Mouse (Mus musculus): ENCODE data around the gene Sigmar1. TPM values are rescaled to one million over a fixed set of nuclear protein-coding genes. Genes with fewer than 3 reads are reported as not detected.
"Not testable (repeated sequence)": the region's sequence is repeated elsewhere in the genome, so short reads cannot be mapped to it uniquely, and the experiment has no call there.

Sigmar1 gene
- polyA plus RNA-seq, 1 experiment from 2014 or later, result 61.2 TPM

GRCm38 (mm10) chr4:41763176-41763575 lies 7.2 kb upstream of the Sigmar1 start:
- Histone ChIP-seq H3K4me2 (peak overlapping the region; percentile 81), H3K4me1 (replicated peaks) (peaks cover 38% of the 10 kb centered on the region), H3K9ac (0 out of 2 replicates have a peak overlapping the region, but pooled peaks have one; percentile 67), H3K27ac (ENCODE audit: poor library complexity, severe bottlenecking) (peak overlapping the region; percentile 97; the same call in 1 of the 2 replicates), H3K36me3 (peaks cover 35% of the 10 kb centered on the region)
- WGBS, result 69% methylated on average over 5 of the region's 6 CpGs
- not testable (repeated sequence) for H3K4me3 ChIP-seq; H3K9me3 ChIP-seq (replicated peaks); H3K27me3 ChIP-seq (replicated peaks); ATAC-seq (ENCODE audit: insufficient number of reproducible peaks, low FRiP score)

GRCm38 (mm10) chr4:41762688-41763114 lies 6.7 kb upstream of the Sigmar1 start:
- ATAC-seq (ENCODE audit: insufficient number of reproducible peaks, low FRiP score); H3K27me3 ChIP-seq (replicated peaks); H3K9me3 ChIP-seq (replicated peaks): not testable (repeated sequence)
- Histone ChIP-seq H3K27ac (ENCODE audit: poor library complexity, severe bottlenecking) (peak overlapping the region; percentile 97), H3K4me2 (peak overlapping the region; percentile 81), H3K36me3 (peaks cover 34% of the 10 kb centered on the region), H3K4me1 (replicated peaks) (peaks cover 38% of the 10 kb centered on the region), H3K4me3 (peak overlapping the region; percentile 49), H3K9ac (peak overlapping the region; percentile 67)
- WGBS, result 30% methylated on average over 8 of the region's 8 CpGs

GRCm38 (mm10) chr4:41762099-41762687 lies 6.2 kb upstream of the Sigmar1 start:
- peak overlapping the region; percentile 81 for H3K4me2 ChIP-seq
- ATAC-seq (ENCODE audit: insufficient number of reproducible peaks, low FRiP score), result peak; percentile 68
- peak overlapping the region; percentile 49 for H3K4me3 ChIP-seq
- peaks cover 34% of the 10 kb centered on the region for H3K36me3 ChIP-seq
- H3K9ac ChIP-seq, result peak overlapping the region; percentile 67
- H3K4me1 ChIP-seq (replicated peaks), result peaks cover 38% of the 10 kb centered on the region
- peak overlapping the region; percentile 97 for H3K27ac ChIP-seq (ENCODE audit: poor library complexity, severe bottlenecking)
- 20% methylated on average over 8 of the region's 8 CpGs for WGBS
- H3K9me3 ChIP-seq (replicated peaks), result no peaks in the 10 kb centered on the region
- no peaks in the 10 kb centered on the region for H3K27me3 ChIP-seq (replicated peaks)

- Histone ChIP-seq H3K4me1 (replicated peaks) (peaks cover 41% of the 10 kb centered on the region), H3K27ac (ENCODE audit: poor library complexity, severe bottlenecking) (peak overlapping the region; percentile 97), H3K9me3 (replicated peaks) (no peaks in the 10 kb centered on the region), H3K27me3 (replicated peaks) (no peaks in the 10 kb centered on the region), H3K4me2 (peak overlapping the region; percentile 81), H3K9ac (peak overlapping the region; percentile 67), H3K36me3 (peaks cover 33% of the 10 kb centered on the region), H3K4me3 (peak overlapping the region; percentile 49)
- ATAC-seq (ENCODE audit: insufficient number of reproducible peaks, low FRiP score), result no peak
These were observed 5.7 kb upstream of the Sigmar1 start for GRCm38 (mm10) chr4:41761680-41762079.

DNA sequence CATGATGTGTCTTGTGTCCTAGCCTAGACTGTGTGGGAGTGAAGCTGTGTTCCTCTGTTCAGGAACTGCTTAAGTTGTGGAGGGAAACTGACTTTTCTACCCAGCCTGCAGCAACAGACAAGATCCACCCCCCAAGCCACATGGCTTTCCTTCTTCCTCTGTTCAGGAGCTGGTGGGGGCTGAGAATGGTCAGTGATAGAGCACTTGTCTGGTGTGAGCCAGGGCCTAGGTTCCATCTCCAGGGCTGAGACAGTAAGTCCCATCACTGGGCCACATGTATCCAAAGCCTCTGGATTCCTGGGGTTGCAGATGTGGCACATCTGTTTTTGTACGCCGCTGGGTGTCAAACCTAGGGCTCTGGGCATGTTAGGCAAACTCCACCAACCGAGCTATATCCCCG lies 5.0 kb upstream of the Sigmar1 start:
- Histone ChIP-seq H3K36me3 (peaks cover 27% of the 10 kb centered on the region), H3K4me2 (peak overlapping the region; percentile 81), H3K27me3 (replicated peaks) (no peaks in the 10 kb centered on the region), H3K4me3 (peak overlapping the region; percentile 49), H3K27ac (ENCODE audit: poor library complexity, severe bottlenecking) (peak overlapping the region; percentile 97), H3K9me3 (replicated peaks) (no peaks in the 10 kb centered on the region), H3K4me1 (replicated peaks) (peaks cover 47% of the 10 kb centered on the region), H3K9ac (peak overlapping the region; percentile 67)
- ATAC-seq (ENCODE audit: insufficient number of reproducible peaks, low FRiP score), result no peak
- WGBS, result 66% methylated on average over 4 of the region's 4 CpGs

- WGBS, result 1% methylated on average over 15 of the region's 15 CpGs
- H3K4me2 ChIP-seq, result peak overlapping the region; percentile 81
- H3K4me1 ChIP-seq (replicated peaks), result peaks cover 47% of the 10 kb centered on the region
- H3K9ac ChIP-seq, result peak overlapping the region; percentile 67
- no peaks in the 10 kb centered on the region for H3K27me3 ChIP-seq (replicated peaks)
- H3K36me3 ChIP-seq, result peaks cover 22% of the 10 kb centered on the region
- no peaks in the 10 kb centered on the region for H3K9me3 ChIP-seq (replicated peaks)
- H3K27ac ChIP-seq (ENCODE audit: poor library complexity, severe bottlenecking), result peak overlapping the region; percentile 97
- peak overlapping the region; percentile 49 for H3K4me3 ChIP-seq
- peak; percentile 91 for ATAC-seq (ENCODE audit: insufficient number of reproducible peaks, low FRiP score)
These were observed 4.3 kb upstream of the Sigmar1 start for GRCm38 (mm10) chr4:41760288-41760721.

GRCm38 (mm10) chr4:41759656-41760287 lies 3.8 kb upstream of the Sigmar1 start:
- H3K27ac ChIP-seq (ENCODE audit: poor library complexity, severe bottlenecking), result peak overlapping the region; percentile 97
- peak; percentile 5 for ATAC-seq (ENCODE audit: insufficient number of reproducible peaks, low FRiP score)
- peak overlapping the region; percentile 67 for H3K9ac ChIP-seq
- peaks cover 50% of the 10 kb centered on the region for H3K4me1 ChIP-seq (replicated peaks)
- peak overlapping the region; percentile 81 for H3K4me2 ChIP-seq
- peak overlapping the region; percentile 49 for H3K4me3 ChIP-seq
- H3K9me3 ChIP-seq (replicated peaks), result no peaks in the 10 kb centered on the region
- peaks cover 22% of the 10 kb centered on the region for H3K36me3 ChIP-seq
- 12% methylated on average over 6 of the region's 6 CpGs for WGBS
- H3K27me3 ChIP-seq (replicated peaks), result no peaks in the 10 kb centered on the region

DNA sequence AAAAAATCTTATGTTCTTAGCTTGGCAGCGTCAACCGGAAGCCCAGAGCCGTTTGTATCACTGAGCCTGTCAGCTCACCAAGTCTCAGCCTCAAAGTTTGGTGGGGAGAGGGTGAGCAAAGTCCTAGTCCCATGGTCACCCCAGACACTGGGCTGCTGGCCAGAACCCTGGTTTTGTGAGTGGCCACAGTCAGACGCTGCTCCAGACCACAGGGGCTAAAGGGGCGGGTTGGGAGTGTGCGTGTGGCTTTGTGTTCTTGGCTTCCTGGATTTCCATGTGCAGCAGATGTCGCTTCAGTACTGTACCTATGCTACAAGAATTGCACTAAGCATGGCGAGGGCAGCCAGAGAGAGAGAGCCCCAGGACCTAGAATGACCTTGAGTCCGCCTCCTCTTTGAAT lies 3.2 kb upstream of the Sigmar1 start:
- Histone ChIP-seq H3K4me1 (replicated peaks) (peaks cover 53% of the 10 kb centered on the region), H3K27me3 (replicated peaks) (no peaks in the 10 kb centered on the region), H3K9ac (peak overlapping the region; percentile 67; the same call in 1 of the 2 replicates), H3K9me3 (replicated peaks) (no peaks in the 10 kb centered on the region), H3K27ac (ENCODE audit: poor library complexity, severe bottlenecking) (peak overlapping the region; percentile 97), H3K4me3 (no peak overlapping the region), H3K4me2 (peak overlapping the region; percentile 81), H3K36me3 (peaks cover 22% of the 10 kb centered on the region)
- WGBS, result 64% methylated on average over 9 of the region's 9 CpGs
- ATAC-seq (ENCODE audit: insufficient number of reproducible peaks, low FRiP score), result no peak

DNA sequence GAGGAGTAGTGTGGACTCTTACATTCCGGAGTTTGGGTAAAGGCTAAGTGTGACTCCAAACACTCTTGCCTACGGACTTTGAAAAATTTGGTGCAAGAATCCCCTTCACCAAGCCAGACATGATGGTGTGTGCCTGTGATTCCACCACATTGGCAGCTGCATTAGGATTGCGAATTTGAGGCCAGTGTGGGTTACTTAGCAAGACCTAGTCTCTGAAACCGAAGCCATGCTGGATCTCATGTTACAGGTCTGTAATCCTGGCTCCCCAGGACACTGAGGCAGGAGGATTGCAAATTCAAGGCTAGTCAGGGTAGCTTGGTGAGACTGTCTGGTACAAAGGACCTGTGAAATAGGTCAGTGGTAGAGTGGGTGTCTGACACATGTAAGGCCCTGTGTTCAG lies 2.7 kb upstream of the Sigmar1 start:
- Histone ChIP-seq H3K27me3 (replicated peaks) (no peaks in the 10 kb centered on the region), H3K9ac (0 out of 2 replicates have a peak overlapping the region, but pooled peaks have one; percentile 67), H3K4me2 (no peak overlapping the region), H3K4me1 (replicated peaks) (peaks cover 53% of the 10 kb centered on the region), H3K9me3 (replicated peaks) (no peaks in the 10 kb centered on the region), H3K4me3 (no peak overlapping the region), H3K27ac (ENCODE audit: poor library complexity, severe bottlenecking) (0 out of 2 replicates have a peak overlapping the region, but pooled peaks have one; percentile 97), H3K36me3 (peaks cover 22% of the 10 kb centered on the region)
- WGBS, result 85% methylated on average over 4 of the region's 4 CpGs
- no peak for ATAC-seq (ENCODE audit: insufficient number of reproducible peaks, low FRiP score)

DNA sequence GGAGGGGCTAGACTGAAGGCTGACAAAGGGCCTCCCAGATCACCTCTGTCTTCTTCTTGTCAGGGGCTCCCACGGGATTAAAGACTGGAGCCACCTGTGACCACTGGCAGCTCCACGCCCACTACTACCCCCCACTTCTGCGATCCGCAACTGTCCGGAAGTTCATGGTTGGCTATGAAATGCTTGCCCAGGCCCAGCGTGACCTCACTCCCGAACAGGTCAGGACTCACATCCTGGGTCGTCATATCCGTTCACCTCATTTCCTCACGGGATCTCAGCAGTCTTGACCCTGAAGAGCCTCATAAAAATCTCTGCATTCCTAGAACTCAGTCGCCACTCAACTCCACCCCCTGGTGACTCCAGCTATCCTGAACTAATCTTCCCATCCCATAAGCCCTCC lies 2.1 kb upstream of the Sigmar1 start:
- no peak overlapping the region for H3K9ac ChIP-seq
- peaks cover 53% of the 10 kb centered on the region for H3K4me1 ChIP-seq (replicated peaks)
- H3K4me3 ChIP-seq, result no peak overlapping the region
- no peak for ATAC-seq (ENCODE audit: insufficient number of reproducible peaks, low FRiP score)
- peaks cover 22% of the 10 kb centered on the region for H3K36me3 ChIP-seq
- H3K4me2 ChIP-seq, result no peak overlapping the region
- 78% methylated on average over 11 of the region's 11 CpGs for WGBS
- no peaks in the 10 kb centered on the region for H3K9me3 ChIP-seq (replicated peaks)
- H3K27me3 ChIP-seq (replicated peaks), result no peaks in the 10 kb centered on the region
- H3K27ac ChIP-seq (ENCODE audit: poor library complexity, severe bottlenecking), result no peak overlapping the region

DNA sequence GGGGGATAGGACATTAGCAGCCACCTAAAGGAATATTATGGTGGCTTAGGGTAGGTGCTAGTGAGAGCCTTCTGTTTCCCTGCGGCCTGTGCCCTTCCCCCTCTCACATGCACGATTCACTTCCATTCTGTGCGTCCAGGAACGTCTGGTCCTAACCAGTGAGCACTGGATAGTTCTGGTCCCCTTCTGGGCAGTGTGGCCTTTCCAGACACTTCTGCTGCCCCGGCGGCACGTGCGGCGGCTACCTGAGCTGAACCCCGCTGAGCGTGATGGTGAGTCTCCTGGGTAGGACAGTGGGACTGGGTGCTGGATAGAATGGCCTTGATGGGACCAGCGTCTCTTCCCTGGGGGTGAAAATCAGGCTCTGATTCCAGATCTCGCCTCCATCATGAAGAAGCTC lies 1.4 kb upstream of the Sigmar1 start:
- H3K27me3 ChIP-seq (replicated peaks), result no peaks in the 10 kb centered on the region
- WGBS, result 90% methylated on average over 13 of the region's 13 CpGs
- H3K9ac ChIP-seq, result no peak overlapping the region
- no peak overlapping the region for H3K4me2 ChIP-seq
- peaks cover 22% of the 10 kb centered on the region for H3K36me3 ChIP-seq
- no peak for ATAC-seq (ENCODE audit: insufficient number of reproducible peaks, low FRiP score)
- H3K27ac ChIP-seq (ENCODE audit: poor library complexity, severe bottlenecking), result no peak overlapping the region
- H3K4me3 ChIP-seq, result no peak overlapping the region
- no peaks in the 10 kb centered on the region for H3K9me3 ChIP-seq (replicated peaks)
- peaks cover 46% of the 10 kb centered on the region for H3K4me1 ChIP-seq (replicated peaks)
